In the genomic region with DNA sequence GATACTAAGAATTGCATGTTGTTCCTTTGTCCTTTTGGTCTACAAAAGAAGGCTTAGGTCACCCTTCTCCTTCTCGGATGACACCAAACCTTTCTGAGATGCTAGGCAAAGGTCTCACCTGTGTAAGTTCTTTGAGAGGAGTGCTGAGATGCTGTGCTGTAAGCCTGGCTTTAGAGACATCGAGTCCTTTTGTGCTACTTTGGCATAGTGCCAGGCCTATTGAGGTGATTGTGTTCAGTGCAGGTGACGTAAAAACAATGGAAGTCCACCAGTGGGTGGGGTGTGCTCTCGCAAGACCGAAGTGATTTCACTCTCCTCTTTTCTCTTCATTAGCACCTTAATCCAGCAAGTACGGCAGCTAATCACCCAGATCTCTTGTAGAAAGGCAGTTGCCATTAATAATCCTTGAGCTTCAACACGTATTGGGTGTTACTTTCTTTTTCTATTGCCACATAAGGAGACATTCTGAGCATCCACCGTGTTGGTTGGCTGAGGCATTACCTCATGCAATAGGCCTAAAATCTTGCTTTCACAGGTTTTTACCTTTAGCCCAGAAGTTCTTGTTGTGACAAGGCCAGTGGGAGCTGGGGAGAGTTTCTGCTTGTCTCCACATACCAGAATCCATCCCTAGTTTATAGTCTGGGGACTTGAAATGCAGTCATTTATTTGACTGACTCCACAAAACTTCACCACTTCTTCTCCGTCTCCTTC, we compare ENCODE assay signal across 32 mouse cellular contexts. TPM values are rescaled to one million over a fixed set of nuclear protein-coding genes. Genes with fewer than 3 reads are reported as not detected.
A peak's percentile ranks its signal among the peaks of the same experiment; 100 is the strongest.
DNase-seq lines count a peak whose midpoint lies in the region; ATAC-seq and TF ChIP-seq lines count a peak whose summit lies in the region.
"Had no signal": no experiment of that assay in that cellular context is flagged by ENCODE, and none has a peak within 500 bp of the region (broad histone marks: within the 10 kb centered on the region; RNA-seq: fewer than 3 reads in every experiment).

No protein-coding gene starts in this region.

- no peaks in the 10 kb centered on the region for H3K9me3 ChIP-seq in forebrain, postnatal 0 days (ENCODE audit: low read length)
- no peaks in the 10 kb centered on the region for H3K9me3 ChIP-seq in forebrain, embryonic 16.5 days (ENCODE audit: control insufficient read depth, low read length)
- H3K9me3 ChIP-seq in ES-E14 (ENCODE audit: control insufficient read depth, insufficient read depth, low read depth, low read length), result no peaks in the 10 kb centered on the region
- no peaks in the 10 kb centered on the region for H3K9me3 ChIP-seq in embryonic facial prominence, embryonic 14.5 days (ENCODE audit: control insufficient read depth, low read length)
- no peaks in the 10 kb centered on the region for H3K9me3 ChIP-seq in stomach, embryonic 16.5 days (replicated peaks; ENCODE audit: control insufficient read depth, low read length)
- H3K9me3 ChIP-seq: embryonic facial prominence, embryonic 13.5 days; heart, embryonic 13.5 days had no signal

- WGBS in forebrain, postnatal 0 days, result 51% methylated on average over 9 of the region's 9 CpGs
- WGBS in forebrain, embryonic 16.5 days, result 45% methylated on average over 9 of the region's 9 CpGs
- WGBS in embryonic facial prominence, embryonic 14.5 days, result 79% methylated on average over 9 of the region's 9 CpGs
- WGBS in stomach, embryonic 16.5 days, result 71% methylated on average over 9 of the region's 9 CpGs

- no peaks in the 10 kb centered on the region for H3K27me3 ChIP-seq in forebrain, postnatal 0 days (ENCODE audit: insufficient read depth, low read length)
- H3K27me3 ChIP-seq in forebrain, embryonic 16.5 days (replicated peaks; ENCODE audit: control insufficient read depth, insufficient read depth, low read length), result no peaks in the 10 kb centered on the region
- H3K27me3 ChIP-seq in embryonic facial prominence, embryonic 14.5 days (replicated peaks; ENCODE audit: control insufficient read depth, insufficient read depth, low read length), result no peaks in the 10 kb centered on the region
- H3K27me3 ChIP-seq in stomach, embryonic 16.5 days (ENCODE audit: control insufficient read depth, insufficient read depth, low read length), result no peaks in the 10 kb centered on the region
- H3K27me3 ChIP-seq: embryonic facial prominence, embryonic 13.5 days; heart, embryonic 13.5 days had no signal

- no peak for TF ChIP-seq CTCF in forebrain, postnatal 0 days (IDR thresholded peaks at IDR 0.05; ENCODE audit: low read depth)

- H3K4me1 ChIP-seq in forebrain, postnatal 0 days (ENCODE audit: insufficient read depth), result no peaks in the 10 kb centered on the region
- H3K4me1 ChIP-seq in forebrain, embryonic 16.5 days (replicated peaks; ENCODE audit: control insufficient read depth, insufficient read depth, low read length), result no peaks in the 10 kb centered on the region
- H3K4me1 ChIP-seq in ES-E14 (ENCODE audit: control insufficient read depth in 2 of 2, insufficient read depth in 2 of 2, low read length in 2 of 2, poor library complexity in 1 of 2), result no peaks in the 10 kb centered on the region
- H3K4me1 ChIP-seq in embryonic facial prominence, embryonic 14.5 days (ENCODE audit: control insufficient read depth, insufficient read depth, low read length), result no peaks in the 10 kb centered on the region
- no peaks in the 10 kb centered on the region for H3K4me1 ChIP-seq in stomach, embryonic 16.5 days (ENCODE audit: control insufficient read depth, insufficient read depth, low read length)
- H3K4me1 ChIP-seq: embryonic facial prominence, embryonic 13.5 days; heart, embryonic 13.5 days had no signal

- DNase-seq in forebrain, postnatal 0 days, result peak; percentile 0
- peak; percentile 24 for DNase-seq in ES-E14 (ENCODE audit: low read depth, low spot score)
- peak; percentile 74 for DNase-seq in embryonic facial prominence, embryonic 14.5 days (ENCODE audit: low spot score)
- DNase-seq in lung, postnatal 14 days, result no peak
- no peak for DNase-seq in left cerebral cortex, postnatal 4 days
- DNase-seq in thymus, postnatal 36 days, result no peak
- DNase-seq: adrenal gland, adult 2 months; adrenal gland, postnatal 36 days; B cell, adult 2 months; cerebellum, adult 18-20 months; cerebellum, adult 9-10 months; cerebellum, postnatal 14 days; gastrocnemius, postnatal 10 days; gastrocnemius, postnatal 36 days; heart, adult 18-20 months; heart, postnatal 14 days; heart, postnatal 4 days; kidney, adult 18-20 months had no signal

- no peak overlapping the region for H3K4me3 ChIP-seq in forebrain, postnatal 0 days (ENCODE audit: low read depth, low read length)
- no peak overlapping the region for H3K4me3 ChIP-seq in forebrain, embryonic 16.5 days (replicated peaks; ENCODE audit: low read length)
- no peak overlapping the region for H3K4me3 ChIP-seq in ES-E14 (ENCODE audit: insufficient read depth in 1 of 2, low read depth in 1 of 2, low read length in 2 of 2, poor library complexity in 1 of 2, severe bottlenecking in 1 of 2)
- H3K4me3 ChIP-seq in embryonic facial prominence, embryonic 14.5 days (ENCODE audit: low read depth, low read length), result no peak overlapping the region
- H3K4me3 ChIP-seq in stomach, embryonic 16.5 days (replicated peaks; ENCODE audit: low read length), result no peak overlapping the region
- H3K4me3 ChIP-seq: embryonic facial prominence, embryonic 13.5 days; heart, embryonic 13.5 days had no signal

- no peak overlapping the region for H3K27ac ChIP-seq in forebrain, postnatal 0 days (ENCODE audit: low read depth, low read length)
- no peak overlapping the region for H3K27ac ChIP-seq in forebrain, embryonic 16.5 days (ENCODE audit: low read length)
- H3K27ac ChIP-seq in ES-E14 (ENCODE audit: insufficient read depth, low read depth, low read length, poor library complexity, severe bottlenecking), result no peak overlapping the region
- H3K27ac ChIP-seq in embryonic facial prominence, embryonic 14.5 days (replicated peaks; ENCODE audit: low read depth, low read length), result no peak overlapping the region
- peak overlapping the region; percentile 61; the same call in 1 of the 2 replicates for H3K27ac ChIP-seq in stomach, embryonic 16.5 days (ENCODE audit: low read length)
- H3K27ac ChIP-seq: embryonic facial prominence, embryonic 13.5 days; heart, embryonic 13.5 days; hindbrain, embryonic 14.5 days; hindbrain, postnatal 0 days had no signal

- H3K36me3 ChIP-seq in forebrain, postnatal 0 days (ENCODE audit: insufficient read depth), result no peaks in the 10 kb centered on the region
- H3K36me3 ChIP-seq in forebrain, embryonic 16.5 days (ENCODE audit: control insufficient read depth, insufficient read depth), result no peaks in the 10 kb centered on the region
- no peaks in the 10 kb centered on the region for H3K36me3 ChIP-seq in ES-E14 (ENCODE audit: control insufficient read depth, insufficient read depth, low read length, poor library complexity, severe bottlenecking)
- H3K36me3 ChIP-seq in embryonic facial prominence, embryonic 14.5 days (ENCODE audit: control insufficient read depth, insufficient read depth, low read length), result no peaks in the 10 kb centered on the region
- no peaks in the 10 kb centered on the region for H3K36me3 ChIP-seq in stomach, embryonic 16.5 days (ENCODE audit: control insufficient read depth, insufficient read depth, low read length)
- H3K36me3 ChIP-seq: embryonic facial prominence, embryonic 13.5 days; heart, embryonic 13.5 days had no signal

- intact Hi-C loops in left cerebral cortex, postnatal 4 days (cut with DNase I), result no loop called here

- no peak overlapping the region for H3K9ac ChIP-seq in forebrain, postnatal 0 days
- no peak overlapping the region for H3K9ac ChIP-seq in forebrain, embryonic 16.5 days (replicated peaks; ENCODE audit: low read depth, low read length)
- no peak overlapping the region for H3K9ac ChIP-seq in ES-E14 (ENCODE audit: insufficient read depth, low read depth, low read length, poor library complexity, severe bottlenecking)
- no peak overlapping the region for H3K9ac ChIP-seq in embryonic facial prominence, embryonic 14.5 days (ENCODE audit: low read depth, low read length)
- H3K9ac ChIP-seq in stomach, embryonic 16.5 days (ENCODE audit: low read length), result no peak overlapping the region
- H3K9ac ChIP-seq: embryonic facial prominence, embryonic 13.5 days; heart, embryonic 13.5 days; hindbrain, embryonic 14.5 days had no signal

- no peak for ATAC-seq in forebrain, postnatal 0 days
- no peak for ATAC-seq in forebrain, embryonic 16.5 days
- peak; percentile 85; the same call in 1 of the 2 replicates for ATAC-seq in embryonic facial prominence, embryonic 14.5 days (ENCODE audit: low read depth)
- 0 out of 2 replicates have a peak, but pooled peaks have one; percentile 12 for ATAC-seq in stomach, embryonic 16.5 days (ENCODE audit: insufficient read depth, low FRiP score)
- ATAC-seq: forebrain, embryonic 14.5 days; hindbrain, postnatal 0 days; inflammation-experienced regulatory T-cells, adult 6 months; intestine, embryonic 16.5 days had no signal

- no peak overlapping the region for H3K4me2 ChIP-seq in forebrain, postnatal 0 days (ENCODE audit: low read depth)
- no peak overlapping the region for H3K4me2 ChIP-seq in forebrain, embryonic 16.5 days (ENCODE audit: low read length)
- no peak overlapping the region for H3K4me2 ChIP-seq in embryonic facial prominence, embryonic 14.5 days (ENCODE audit: low read depth, low read length)
- no peak overlapping the region for H3K4me2 ChIP-seq in stomach, embryonic 16.5 days (ENCODE audit: low read depth, low read length)
- H3K4me2 ChIP-seq: embryonic facial prominence, embryonic 13.5 days; heart, embryonic 13.5 days; hindbrain, embryonic 14.5 days had no signal

- in situ Hi-C loops in ES-E14 (cut with MboI; ENCODE audit: low sequenced_read_pairs in 2 of 2, unreplicated experiment in 2 of 2), result no loop called here

RNA-seq across cellular contexts. Expression of a gene that starts 7.3 kb away (rescaled TPM):
- 0.08 TPM in 1 of 2 replicates, not detected in the other for total RNA-seq in forebrain, postnatal 0 days (2014; rRNA removed)
- polyA plus RNA-seq in forebrain, postnatal 0 days (2015; fragmentation: Nextera tagmentation; extraction: Ambion mirVana), result 0.20 and 0.53 TPM in 2 replicates
- polyA plus RNA-seq in forebrain, embryonic 16.5 days (2015; fragmentation: Nextera tagmentation; extraction: Ambion mirVana), result 0.15 TPM in 1 of 2 replicates, not detected in the other
- total RNA-seq in ES-E14 (2012; rRNA removed), result 0.16 and 0.18 TPM in 2 replicates
- polyA plus RNA-seq in embryonic facial prominence, embryonic 14.5 days (2014; fragmentation: Nextera tagmentation; extraction: Ambion mirVana), result 8.7 and 11.9 TPM in 2 replicates
- 92.1 and 140 TPM in 2 replicates for polyA plus RNA-seq in stomach, embryonic 16.5 days (2015; fragmentation: Nextera tagmentation; extraction: Ambion mirVana)
- total RNA-seq in left cerebral cortex, postnatal 4 days (2021), result not detected
- total RNA-seq: adrenal gland, adult 2 months; CH12.LX; gastrocnemius, adult 18-20 months; gastrocnemius, postnatal 36 days; heart, postnatal 14 days; heart, postnatal 4 days; hindbrain, postnatal 0 days had no signal
- polyA plus RNA-seq: adrenal gland, adult 2 months; forebrain, embryonic 11.5 days; hindbrain, embryonic 11.5 days; inflammation-experienced regulatory T-cells, adult 6 months had no signal

RNA-seq across cellular contexts. Expression of a gene that starts 20.9 kb away (rescaled TPM):
- total RNA-seq in forebrain, postnatal 0 days (2014; rRNA removed), result not detected in 2 replicates
- not detected in 2 replicates for polyA plus RNA-seq in forebrain, postnatal 0 days (2015; fragmentation: Nextera tagmentation; extraction: Ambion mirVana)
- polyA plus RNA-seq in forebrain, embryonic 16.5 days (2015; fragmentation: Nextera tagmentation; extraction: Ambion mirVana), result not detected in 2 replicates
- not detected in 2 replicates for total RNA-seq in ES-E14 (2012; rRNA removed)
- not detected in 2 replicates for polyA plus RNA-seq in embryonic facial prominence, embryonic 14.5 days (2014; fragmentation: Nextera tagmentation; extraction: Ambion mirVana)
- polyA plus RNA-seq in stomach, embryonic 16.5 days (2015; fragmentation: Nextera tagmentation; extraction: Ambion mirVana), result 0.14 TPM in 1 of 2 replicates, not detected in the other
- total RNA-seq in left cerebral cortex, postnatal 4 days (2021), result not detected
- total RNA-seq: adrenal gland, adult 2 months; adrenal gland, postnatal 36 days; CH12.LX; gastrocnemius, adult 18-20 months; gastrocnemius, postnatal 10 days; gastrocnemius, postnatal 36 days; heart, adult 18-20 months; heart, postnatal 14 days; heart, postnatal 4 days; hindbrain, postnatal 0 days had no signal
- polyA plus RNA-seq: adrenal gland, adult 2 months; embryonic facial prominence, embryonic 13.5 days; forebrain, embryonic 11.5 days; forebrain, embryonic 14.5 days; heart, embryonic 13.5 days; heart, embryonic 16.5 days; hindbrain, embryonic 11.5 days; hindbrain, embryonic 14.5 days; hindbrain, postnatal 0 days; inflammation-experienced regulatory T-cells, adult 6 months; intestine, embryonic 16.5 days had no signal

RNA-seq across cellular contexts. Expression of a gene that starts 42.7 kb away (rescaled TPM):
- not detected in 2 replicates for total RNA-seq in forebrain, postnatal 0 days (2014; rRNA removed)
- polyA plus RNA-seq in forebrain, postnatal 0 days (2015; fragmentation: Nextera tagmentation; extraction: Ambion mirVana), result not detected in 2 replicates
- not detected in 2 replicates for polyA plus RNA-seq in forebrain, embryonic 16.5 days (2015; fragmentation: Nextera tagmentation; extraction: Ambion mirVana)
- not detected in 2 replicates for total RNA-seq in ES-E14 (2012; rRNA removed)
- not detected in 2 replicates for polyA plus RNA-seq in embryonic facial prominence, embryonic 14.5 days (2014; fragmentation: Nextera tagmentation; extraction: Ambion mirVana)
- polyA plus RNA-seq in stomach, embryonic 16.5 days (2015; fragmentation: Nextera tagmentation; extraction: Ambion mirVana), result not detected in 2 replicates
- not detected for total RNA-seq in left cerebral cortex, postnatal 4 days (2021)
- total RNA-seq: adrenal gland, adult 2 months; adrenal gland, postnatal 36 days; CH12.LX; gastrocnemius, adult 18-20 months; gastrocnemius, postnatal 10 days; gastrocnemius, postnatal 36 days; heart, adult 18-20 months; heart, postnatal 14 days; heart, postnatal 4 days; hindbrain, postnatal 0 days had no signal
- polyA plus RNA-seq: adrenal gland, adult 2 months; embryonic facial prominence, embryonic 13.5 days; forebrain, embryonic 11.5 days; forebrain, embryonic 14.5 days; heart, embryonic 13.5 days; heart, embryonic 16.5 days; hindbrain, embryonic 11.5 days; hindbrain, embryonic 14.5 days; hindbrain, postnatal 0 days; inflammation-experienced regulatory T-cells, adult 6 months; intestine, embryonic 16.5 days had no signal

RNA-seq across cellular contexts. Expression of a gene that starts 50.4 kb away (rescaled TPM):
- total RNA-seq in forebrain, postnatal 0 days (2014; rRNA removed), result not detected in 2 replicates
- not detected in 2 replicates for polyA plus RNA-seq in forebrain, postnatal 0 days (2015; fragmentation: Nextera tagmentation; extraction: Ambion mirVana)
- not detected in 2 replicates for polyA plus RNA-seq in forebrain, embryonic 16.5 days (2015; fragmentation: Nextera tagmentation; extraction: Ambion mirVana)
- total RNA-seq in ES-E14 (2012; rRNA removed), result not detected in 2 replicates
- 1.0 TPM in 1 of 2 replicates, not detected in the other for polyA plus RNA-seq in embryonic facial prominence, embryonic 14.5 days (2014; fragmentation: Nextera tagmentation; extraction: Ambion mirVana)
- not detected in 2 replicates for polyA plus RNA-seq in stomach, embryonic 16.5 days (2015; fragmentation: Nextera tagmentation; extraction: Ambion mirVana)
- not detected for total RNA-seq in left cerebral cortex, postnatal 4 days (2021)
- total RNA-seq: adrenal gland, adult 2 months; adrenal gland, postnatal 36 days; CH12.LX; gastrocnemius, postnatal 10 days; gastrocnemius, postnatal 36 days; heart, adult 18-20 months; heart, postnatal 14 days; heart, postnatal 4 days; hindbrain, postnatal 0 days had no signal
- polyA plus RNA-seq: adrenal gland, adult 2 months; embryonic facial prominence, embryonic 13.5 days; forebrain, embryonic 11.5 days; forebrain, embryonic 14.5 days; heart, embryonic 13.5 days; heart, embryonic 16.5 days; hindbrain, embryonic 11.5 days; hindbrain, embryonic 14.5 days; hindbrain, postnatal 0 days; inflammation-experienced regulatory T-cells, adult 6 months; intestine, embryonic 16.5 days had no signal

RNA-seq across cellular contexts. Expression of a gene that starts 56.4 kb away (rescaled TPM):
- total RNA-seq in forebrain, postnatal 0 days (2014; rRNA removed), result not detected in 2 replicates
- not detected in 2 replicates for polyA plus RNA-seq in forebrain, postnatal 0 days (2015; fragmentation: Nextera tagmentation; extraction: Ambion mirVana)
- not detected in 2 replicates for polyA plus RNA-seq in forebrain, embryonic 16.5 days (2015; fragmentation: Nextera tagmentation; extraction: Ambion mirVana)
- not detected in 2 replicates for total RNA-seq in ES-E14 (2012; rRNA removed)
- polyA plus RNA-seq in embryonic facial prominence, embryonic 14.5 days (2014; fragmentation: Nextera tagmentation; extraction: Ambion mirVana), result not detected in 2 replicates
- not detected in 2 replicates for polyA plus RNA-seq in stomach, embryonic 16.5 days (2015; fragmentation: Nextera tagmentation; extraction: Ambion mirVana)
- not detected for total RNA-seq in left cerebral cortex, postnatal 4 days (2021)
- total RNA-seq: adrenal gland, adult 2 months; adrenal gland, postnatal 36 days; CH12.LX; gastrocnemius, adult 18-20 months; gastrocnemius, postnatal 10 days; gastrocnemius, postnatal 36 days; heart, adult 18-20 months; heart, postnatal 14 days; heart, postnatal 4 days; hindbrain, postnatal 0 days had no signal
- polyA plus RNA-seq: adrenal gland, adult 2 months; embryonic facial prominence, embryonic 13.5 days; forebrain, embryonic 11.5 days; forebrain, embryonic 14.5 days; heart, embryonic 13.5 days; heart, embryonic 16.5 days; hindbrain, embryonic 11.5 days; hindbrain, embryonic 14.5 days; hindbrain, postnatal 0 days; inflammation-experienced regulatory T-cells, adult 6 months; intestine, embryonic 16.5 days had no signal

Comparison
In these comparisons a context has a peak if more than half of its experiments do, and no peak if none do; other contexts are left out.
1. ATAC-seq: peak in embryonic facial prominence, embryonic 14.5 days (single experiment) and stomach, embryonic 16.5 days (single experiment); none in forebrain, postnatal 0 days (single experiment) and forebrain, embryonic 16.5 days (single experiment).
2. DNase-seq: peak in forebrain, postnatal 0 days (single experiment), ES-E14 (single experiment) and embryonic facial prominence, embryonic 14.5 days (single experiment); none in lung, postnatal 14 days (single experiment), left cerebral cortex, postnatal 4 days (single experiment) and thymus, postnatal 36 days (0 of 2).